Mouse (Mus musculus): ENCODE results near the gene Gnpat.

DNA sequence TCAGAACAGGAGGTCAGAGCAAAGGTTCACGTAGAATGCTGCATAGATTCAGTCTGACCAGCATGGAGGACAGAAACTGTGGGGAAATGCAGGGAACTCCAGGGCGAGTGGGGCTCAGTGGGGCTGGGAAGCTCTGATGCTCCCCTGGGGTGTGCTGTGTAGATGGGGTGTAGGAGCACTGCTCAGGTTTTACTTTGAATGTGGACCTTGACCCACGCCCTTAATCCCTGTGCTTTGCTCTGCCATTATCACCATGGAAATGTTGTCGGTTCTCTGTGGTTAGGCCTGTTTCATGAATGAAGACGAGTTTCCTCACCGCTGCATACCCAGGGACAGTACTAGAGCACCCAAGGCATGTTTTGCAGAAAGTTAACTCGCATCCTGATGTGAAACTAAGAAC lies 8.6 kb downstream of the Gnpat start:
- TF ChIP-seq CTCF (conservative IDR thresholded peaks at IDR 0.05; ENCODE audit: low read length) (no peak), POU5F1 (IDR thresholded peaks at IDR 0.05; ENCODE audit: borderline replicate concordance, low read length) (no peak), NANOG (IDR thresholded peaks at IDR 0.05; ENCODE audit: borderline replicate concordance, low read length) (no peak)
